Mouse (Mus musculus) CD4-positive helper T cell, adult 2 months (primary cell): ENCODE measurements around the gene Thada.

Experiments
- DNase-seq: peaks from one replicate; pipeline ENCODE4 v3.0.0-alpha.2; 2012; ENCODE audit warnings: low read depth, missing footprints, low spot score

Gene Thada

GRCm38 (mm10) chr17:84477176-84477575 is 11.2 kb upstream of the Thada start:
- no peak for DNase-seq

DNA sequence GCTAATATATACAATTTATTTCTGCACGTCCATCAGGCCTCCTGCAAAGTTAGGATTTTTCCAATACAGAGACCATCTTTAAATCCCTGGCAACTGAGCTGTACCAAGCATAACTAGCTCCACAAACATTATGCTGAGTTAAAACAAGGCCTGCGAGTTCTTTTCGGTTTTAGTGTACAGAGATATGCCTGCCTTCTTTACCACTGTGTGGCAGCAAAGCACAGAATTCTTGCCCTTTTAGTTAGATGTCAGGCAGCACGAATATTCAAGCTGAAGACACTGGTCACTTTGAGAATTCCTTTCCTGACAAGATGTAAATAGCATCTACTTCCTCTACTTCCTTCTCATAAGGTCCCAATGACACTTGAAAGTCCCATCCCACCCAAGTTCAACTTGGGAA is 8.3 kb upstream of the Thada start:
- DNase-seq = no peak

GRCm38 (mm10) chr17:84435012-84435411 is 31.0 kb downstream of the Thada start:
- peak; percentile 29 for DNase-seq

- no peak for DNase-seq
Observed at GRCm38 (mm10) chr17:84434233-84434632, 31.8 kb downstream of the Thada start.

DNA sequence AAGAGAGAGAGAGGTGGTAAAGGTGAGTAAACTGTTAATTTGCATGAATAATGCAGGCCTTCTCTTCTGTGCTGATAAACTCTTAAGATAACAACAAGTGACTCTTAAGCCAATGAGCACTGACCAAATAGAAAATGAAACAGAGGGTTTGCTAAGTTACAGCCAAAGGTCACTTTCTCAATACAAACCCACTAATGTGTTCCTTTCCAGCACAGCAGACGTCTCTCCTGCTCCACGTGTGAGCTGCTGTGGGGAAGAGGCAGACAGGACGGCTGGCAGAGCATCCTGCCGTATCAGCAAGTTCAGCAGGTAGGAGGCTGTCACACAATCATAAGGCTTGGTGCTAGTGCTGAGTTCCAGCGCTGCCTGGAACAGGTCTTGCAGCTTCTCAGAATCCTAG is 34.0 kb downstream of the Thada start:
- DNase-seq = no peak

DNA sequence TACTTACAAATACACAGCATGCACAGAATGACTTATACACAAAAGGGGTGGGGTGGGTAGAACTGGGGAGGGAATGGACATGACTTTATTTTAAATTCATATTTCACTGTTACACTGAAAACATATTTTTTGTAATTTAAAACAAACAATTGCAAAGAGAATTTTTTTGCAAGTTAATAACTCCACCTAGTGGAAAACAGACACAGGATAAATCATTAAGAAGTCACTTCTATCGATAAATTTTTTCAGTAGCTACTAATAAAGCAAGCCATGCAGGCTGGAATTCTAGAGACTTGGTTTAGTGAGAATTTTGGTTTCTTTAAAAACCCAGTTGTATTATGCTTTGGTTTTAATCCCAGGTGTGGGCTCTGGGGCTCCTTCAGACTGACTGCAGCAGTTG is 41.7 kb downstream of the Thada start:
- DNase-seq = no peak

GRCm38 (mm10) chr17:84422916-84423315 is 43.1 kb downstream of the Thada start:
- peak; percentile 70 for DNase-seq

DNA sequence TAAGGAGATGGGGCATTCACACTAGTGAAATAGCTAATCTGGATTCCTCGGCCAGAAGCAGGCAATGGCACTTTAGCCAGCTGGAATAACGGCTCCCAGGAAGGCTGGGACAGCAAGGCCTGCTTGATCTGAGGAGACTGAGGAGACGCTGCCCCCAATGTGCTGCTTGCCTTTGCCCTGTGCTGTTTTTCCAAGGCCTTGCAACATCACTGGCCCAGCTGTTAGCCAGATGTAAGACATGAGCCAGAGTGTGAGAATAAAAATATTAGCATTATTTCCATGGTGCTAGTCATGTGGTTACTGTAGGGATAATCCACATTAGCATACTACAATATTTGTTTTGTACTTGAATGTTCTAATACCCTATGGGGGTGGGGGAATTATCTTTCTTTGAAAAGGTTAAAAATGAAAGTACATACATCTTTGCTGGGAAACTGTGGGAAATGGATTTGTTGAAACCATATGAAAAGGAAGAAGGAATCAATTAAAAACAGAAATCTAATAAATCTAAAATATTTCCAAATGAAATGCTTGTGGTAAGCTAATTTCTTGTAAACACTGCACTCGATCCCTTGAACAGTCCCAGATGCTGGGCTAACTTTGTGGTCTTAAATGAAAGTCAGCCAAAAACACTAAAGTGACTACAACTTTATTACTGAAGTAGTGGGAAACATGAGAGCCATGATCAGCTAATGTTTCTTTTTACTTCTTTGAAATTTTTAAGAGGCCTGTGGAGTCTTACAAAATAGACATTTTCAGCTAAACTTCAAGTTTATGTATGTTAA is 43.8 kb downstream of the Thada start:
- DNase-seq = peak; percentile 24

- DNase-seq = no peak
Observed at GRCm38 (mm10) chr17:84421042-84421441, 45.0 kb downstream of the Thada start.

GRCm38 (mm10) chr17:84420276-84420639 is 45.7 kb downstream of the Thada start:
- DNase-seq = peak; percentile 50

- DNase-seq = peak; percentile 84
Observed at GRCm38 (mm10) chr17:84419326-84420275, 46.4 kb downstream of the Thada start.

DNA sequence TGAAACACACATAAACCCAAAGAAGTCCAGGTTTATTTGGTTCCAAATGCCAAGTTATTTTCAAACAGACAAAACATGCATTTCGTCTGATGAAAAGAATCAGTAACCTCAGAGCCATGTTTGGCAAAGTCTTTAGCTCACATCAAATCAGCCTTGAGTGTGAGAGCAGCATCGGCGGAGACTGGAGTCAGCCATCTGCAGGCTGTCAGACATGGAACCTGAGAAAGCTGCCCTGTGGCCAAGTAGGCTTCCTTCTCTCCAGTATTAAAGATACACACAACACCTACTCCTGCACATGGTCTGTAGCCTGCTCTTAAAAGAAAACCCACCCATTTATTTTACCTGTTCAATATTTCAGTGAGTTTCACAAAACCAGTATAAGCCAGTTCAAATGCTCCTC is 50.1 kb downstream of the Thada start:
- no peak for DNase-seq

DNA sequence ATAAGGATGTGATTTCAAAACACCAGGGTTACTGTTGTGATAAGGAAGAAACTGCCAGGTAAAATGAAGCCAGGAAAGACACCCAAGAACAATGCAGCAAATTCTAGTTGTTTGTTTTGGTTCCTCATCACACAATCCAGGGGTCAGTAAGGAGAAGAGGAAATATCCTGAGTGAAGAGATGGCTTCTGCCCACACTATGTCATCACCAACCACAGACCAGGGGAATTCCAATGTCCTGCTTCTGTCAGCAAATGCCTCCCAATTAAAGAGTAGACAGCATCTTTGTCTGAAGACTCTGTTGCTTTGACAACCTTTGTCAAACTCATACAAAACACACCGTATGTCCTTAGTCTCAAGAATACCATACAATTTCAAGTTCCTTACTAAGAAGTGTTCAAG is 57.3 kb downstream of the Thada start:
- peak; percentile 39 for DNase-seq

- no peak for DNase-seq
Observed at GRCm38 (mm10) chr17:84405616-84406015, 60.4 kb downstream of the Thada start.

DNA sequence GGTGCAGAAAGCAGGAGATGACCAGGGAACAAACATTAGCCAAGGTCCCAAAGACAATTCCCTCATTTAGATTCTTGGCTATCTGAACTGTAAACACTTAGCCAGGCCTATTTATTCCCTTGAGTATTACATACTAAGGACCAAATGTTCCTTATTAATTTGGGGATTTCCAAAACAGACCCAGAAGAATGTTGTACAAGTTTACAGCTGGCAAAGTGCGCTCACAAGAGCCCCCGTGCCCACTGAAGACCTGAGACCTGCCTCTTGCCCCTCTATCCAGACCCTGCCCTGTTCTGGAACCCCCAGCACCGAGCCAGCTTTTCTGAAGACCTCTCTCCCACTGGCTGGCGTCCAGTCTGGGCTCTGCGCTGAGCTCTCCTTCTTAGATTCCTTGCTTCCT is 64.2 kb downstream of the Thada start:
- no peak for DNase-seq

- no peak for DNase-seq
Observed at GRCm38 (mm10) chr17:84399431-84399830, 66.6 kb downstream of the Thada start.

DNA sequence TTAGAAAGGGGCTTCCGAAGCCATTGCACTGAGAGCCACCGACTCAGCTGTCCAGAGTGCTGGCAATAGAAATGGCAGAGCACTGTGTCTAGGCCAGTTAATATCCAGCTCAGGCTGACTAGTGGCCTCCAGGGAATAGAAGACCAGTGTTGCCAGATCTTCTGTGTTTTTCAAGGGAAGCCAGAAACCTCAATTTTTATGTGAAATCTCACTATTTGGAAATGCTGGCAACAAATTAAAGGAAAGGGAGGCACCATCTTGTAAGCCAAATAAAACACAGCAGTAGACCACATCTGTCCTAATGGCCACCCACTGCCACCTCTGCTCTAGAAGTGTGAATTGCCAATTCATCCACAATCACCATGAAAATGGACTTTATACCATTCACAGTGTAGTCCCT is 76.0 kb downstream of the Thada start:
- no peak for DNase-seq

GRCm38 (mm10) chr17:84386176-84386575 is 79.8 kb downstream of the Thada start:
- DNase-seq = no peak

DNA sequence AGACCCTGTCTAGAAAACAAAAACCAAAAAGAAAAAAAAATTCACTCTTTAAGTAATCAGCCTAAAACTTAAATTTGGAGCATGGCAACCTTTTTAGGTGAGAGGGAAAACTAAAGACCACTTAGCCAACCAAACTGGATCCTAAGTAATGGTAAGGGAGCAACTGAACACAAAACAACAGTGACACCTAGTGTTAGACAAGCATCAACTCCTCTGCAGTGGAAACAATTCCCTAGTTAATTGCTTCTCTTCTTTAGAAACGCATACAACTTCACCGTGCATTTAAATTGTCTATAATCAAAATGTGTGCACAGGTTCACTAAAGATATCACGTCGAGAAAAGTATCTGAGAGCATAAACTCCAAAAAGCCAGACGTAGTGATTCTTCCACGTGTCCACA is 80.3 kb downstream of the Thada start:
- DNase-seq = peak; percentile 52

DNA sequence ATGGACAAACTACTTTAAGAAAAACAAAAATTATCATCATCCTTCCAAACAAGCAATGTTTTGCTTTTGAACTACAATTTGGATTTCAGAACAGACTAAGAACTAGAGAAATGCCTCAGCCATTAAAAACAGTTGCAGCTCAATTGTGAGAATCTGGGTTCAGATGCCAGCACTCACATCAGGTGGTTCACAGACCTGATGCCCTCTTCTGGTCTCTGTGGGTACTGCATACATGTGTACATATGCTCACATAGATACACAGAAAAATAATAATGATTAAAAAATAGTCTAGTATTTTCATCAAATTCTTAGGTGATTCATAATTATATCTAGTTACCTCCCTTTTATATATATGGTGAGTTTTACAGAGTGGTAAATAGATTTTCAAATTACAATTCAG is 81.3 kb downstream of the Thada start:
- peak; percentile 44 for DNase-seq

DNA sequence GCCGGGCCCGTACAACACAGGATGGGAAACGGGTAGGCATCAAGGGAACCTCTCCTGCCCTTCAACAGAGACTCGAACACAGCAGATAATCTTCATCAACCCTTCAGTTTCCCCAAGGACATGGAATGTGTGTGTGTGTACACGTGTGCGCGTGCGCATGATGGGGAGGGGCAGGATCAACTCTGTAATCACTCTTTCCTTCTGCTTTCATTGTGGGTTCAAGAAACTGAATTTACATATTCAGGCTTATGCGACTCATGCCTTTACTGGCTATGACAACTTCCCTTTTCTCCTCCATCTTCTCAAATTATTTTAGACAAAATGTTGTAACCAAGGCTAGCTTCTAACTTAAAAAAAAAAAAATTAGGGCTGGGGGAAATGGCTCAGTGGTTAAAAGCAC is 85.7 kb downstream of the Thada start:
- DNase-seq = no peak

GRCm38 (mm10) chr17:84376882-84377281 is 89.1 kb downstream of the Thada start:
- DNase-seq = no peak
